Mouse (Mus musculus): ENCODE results near the gene Ttc6. TPM values are rescaled to one million over a fixed set of nuclear protein-coding genes. Genes with fewer than 3 reads are reported as not detected.

The Ttc6 gene
- not detected for total RNA-seq (2023)

GRCm38 (mm10) chr12:57563909-57564308, at the start of gene Ttc6:
Gene Ttc6 (plus strand): TSS chr12:57564113.

GRCm38 (mm10) chr12:57546415-57547201, 17.3 kb upstream of the Ttc6 start, which contains the start of gene Foxa1:
Gene Foxa1 (minus strand): TSS chr12:57546916.

Other genes starting within 250 kb of the Ttc6 start
- gene Foxa1, start 17.2 kb upstream of the Ttc6 start, total RNA-seq (2023): not detected

Measured in neutrophil, adult 83 days (primary cell).